Mouse (Mus musculus) adipocyte (in vitro differentiated cells): ENCODE data around the gene Fam171a2.

ENCODE experiments used
- DNase-seq: peaks from one replicate; pipeline ENCODE4 v3.0.0-alpha.2; 2016; ENCODE audit warnings: low spot score

Gene Fam171a2

DNA sequence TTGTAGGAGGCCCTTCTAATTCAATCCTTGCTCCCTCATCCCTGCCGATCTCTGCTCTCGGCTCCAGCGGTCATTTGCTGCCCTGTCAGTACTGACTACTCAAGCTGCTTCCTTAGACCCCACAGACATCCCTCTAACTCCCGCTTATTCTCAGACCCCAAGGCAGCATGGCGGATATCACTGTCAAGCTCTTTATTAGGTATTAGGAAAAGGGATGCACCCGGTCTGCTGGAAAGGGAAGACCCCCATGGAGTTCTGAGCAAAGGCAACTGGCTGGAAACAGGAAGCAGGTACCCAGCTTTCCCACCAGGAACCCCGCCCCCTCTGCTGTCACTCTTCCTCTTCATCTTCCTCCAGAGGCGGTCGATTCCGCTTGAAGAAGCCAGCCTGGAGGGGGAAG is 5.6 kb upstream of the Fam171a2 start:
- no peak for DNase-seq

- DNase-seq: no peak
These were observed 1.8 kb upstream of the Fam171a2 start for GRCm38 (mm10) chr11:102449043-102450008.

DNA sequence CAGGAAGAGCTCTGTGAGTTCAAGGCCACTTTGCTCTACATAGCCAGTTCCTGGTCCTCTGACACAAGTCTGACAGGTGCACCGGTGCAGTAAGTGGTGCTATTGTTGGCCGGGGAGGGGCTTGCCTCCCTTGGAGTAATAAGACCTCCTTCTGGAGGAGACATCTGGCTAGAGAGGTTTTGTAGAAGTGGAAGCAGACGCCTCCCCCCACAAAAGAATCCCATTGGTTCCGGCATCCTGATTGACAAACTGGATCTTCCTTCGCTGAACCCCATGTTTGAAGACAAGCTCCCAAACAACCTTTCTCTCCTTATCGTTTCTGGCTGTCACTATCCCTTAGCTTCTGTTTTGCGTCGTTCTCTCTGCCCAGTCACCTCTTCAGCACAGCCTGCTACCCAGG is 845 bp upstream of the Fam171a2 start:
- no peak for DNase-seq

GRCm38 (mm10) chr11:102446581-102447461 is 661 bp downstream of the Fam171a2 start:
- DNase-seq: no peak

DNA sequence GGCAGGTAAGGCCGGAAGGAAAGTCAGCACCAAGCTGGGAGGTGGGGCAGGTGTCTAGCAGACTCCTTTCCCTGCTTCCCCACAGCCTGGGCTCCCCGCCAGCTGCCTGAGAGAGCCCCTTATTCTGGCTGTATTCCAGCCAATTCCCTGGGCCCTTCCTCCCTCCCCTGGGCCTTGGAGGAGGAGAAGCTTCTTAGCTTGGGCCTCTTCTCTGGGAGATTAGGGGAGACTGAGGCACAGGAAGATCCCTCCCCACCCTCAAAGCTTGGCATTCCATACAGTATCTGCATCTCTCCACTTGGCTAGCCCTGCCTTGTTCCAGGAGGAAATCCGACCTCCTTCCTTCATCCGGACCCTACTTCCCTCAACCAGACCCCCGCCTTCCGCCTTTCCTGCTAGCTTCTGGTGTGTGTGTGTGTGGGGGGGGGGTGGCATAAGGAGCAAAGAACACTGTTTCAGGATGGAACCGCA is 1.6 kb downstream of the Fam171a2 start:
- no peak for DNase-seq

GRCm38 (mm10) chr11:102445264-102445890 is 2.1 kb downstream of the Fam171a2 start:
- DNase-seq: no peak

GRCm38 (mm10) chr11:102444781-102445180 is 2.7 kb downstream of the Fam171a2 start:
- DNase-seq: no peak

DNA sequence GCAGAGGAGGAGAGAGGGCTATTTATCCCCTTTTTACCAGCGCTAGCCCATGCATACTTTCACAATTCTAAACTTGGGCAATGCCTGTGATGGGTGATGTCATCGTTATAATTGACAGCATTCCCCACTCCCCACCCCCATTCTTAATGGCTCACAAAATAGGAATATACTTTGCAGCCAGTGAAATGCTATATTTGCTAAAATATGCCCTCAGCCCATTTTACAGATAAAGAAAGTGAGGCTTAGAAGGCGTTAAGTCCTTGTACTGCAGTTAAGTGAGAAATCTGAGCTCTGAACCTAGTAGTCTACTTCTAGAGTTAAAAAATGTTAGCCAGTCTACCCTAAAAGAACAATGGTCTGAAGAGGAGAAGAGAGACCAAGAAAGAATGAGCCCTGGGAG is 3.2 kb downstream of the Fam171a2 start:
- no peak for DNase-seq

DNA sequence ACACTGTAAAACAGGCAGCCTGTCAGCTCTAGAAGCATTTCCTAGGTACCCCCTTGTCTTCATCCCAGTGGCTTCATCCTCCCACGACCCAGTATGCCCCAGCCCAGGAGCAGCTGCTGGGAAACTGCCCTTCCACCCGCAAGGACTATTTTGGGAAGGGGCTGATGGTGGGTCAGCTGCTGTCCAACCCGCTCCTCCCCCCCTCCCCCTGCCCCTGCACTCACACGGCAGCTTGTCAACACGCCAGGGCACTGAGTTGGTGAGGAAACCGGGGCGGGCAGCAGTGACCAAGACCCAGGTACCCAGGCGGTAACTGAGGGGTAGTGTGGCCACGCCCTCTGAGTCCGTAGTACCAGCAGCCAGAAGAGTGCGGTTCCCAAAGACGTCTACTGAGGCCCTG is 3.7 kb downstream of the Fam171a2 start:
- DNase-seq: no peak

- no peak for DNase-seq
These were observed 5.4 kb downstream of the Fam171a2 start for GRCm38 (mm10) chr11:102442089-102442488.

DNA sequence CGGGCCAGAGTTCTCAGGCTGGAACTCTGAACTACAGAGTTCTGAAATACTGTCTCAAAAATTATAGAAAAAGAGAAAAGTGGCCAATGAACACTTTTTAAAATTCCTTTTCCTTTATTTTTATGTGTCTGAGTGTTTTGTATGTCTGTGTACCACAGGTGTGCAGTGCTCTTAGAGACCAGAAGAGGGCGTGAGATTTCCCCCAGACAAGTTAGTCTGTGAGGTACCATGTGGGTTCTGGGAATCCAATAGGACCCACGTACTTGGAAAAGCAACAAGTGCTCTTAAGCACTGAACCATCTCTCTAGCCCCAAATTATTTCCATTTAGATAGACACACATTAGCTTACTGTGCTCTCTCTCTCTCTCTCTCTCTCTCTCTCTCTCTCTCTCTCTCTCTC is 6.0 kb downstream of the Fam171a2 start:
- DNase-seq: no peak

DNA sequence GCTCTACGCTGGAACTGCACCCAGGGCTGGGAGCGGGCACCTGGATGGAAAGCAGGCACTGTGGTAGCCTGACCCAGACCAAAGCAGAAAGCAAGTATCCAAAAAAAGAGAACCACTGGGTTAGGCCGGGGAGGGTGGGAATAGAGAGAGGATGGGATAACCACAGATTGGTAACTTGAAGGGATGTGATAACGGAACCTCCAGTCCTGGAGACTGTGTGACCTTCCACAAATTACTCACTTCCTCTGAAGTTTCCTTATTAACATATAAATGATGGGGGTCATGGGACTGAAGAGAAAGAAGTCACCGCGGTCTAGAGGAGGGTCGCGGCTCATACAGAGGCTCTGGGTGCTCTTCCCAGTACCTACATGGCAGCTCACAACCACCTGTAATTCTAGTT is 7.2 kb downstream of the Fam171a2 start:
- DNase-seq: no peak

DNA sequence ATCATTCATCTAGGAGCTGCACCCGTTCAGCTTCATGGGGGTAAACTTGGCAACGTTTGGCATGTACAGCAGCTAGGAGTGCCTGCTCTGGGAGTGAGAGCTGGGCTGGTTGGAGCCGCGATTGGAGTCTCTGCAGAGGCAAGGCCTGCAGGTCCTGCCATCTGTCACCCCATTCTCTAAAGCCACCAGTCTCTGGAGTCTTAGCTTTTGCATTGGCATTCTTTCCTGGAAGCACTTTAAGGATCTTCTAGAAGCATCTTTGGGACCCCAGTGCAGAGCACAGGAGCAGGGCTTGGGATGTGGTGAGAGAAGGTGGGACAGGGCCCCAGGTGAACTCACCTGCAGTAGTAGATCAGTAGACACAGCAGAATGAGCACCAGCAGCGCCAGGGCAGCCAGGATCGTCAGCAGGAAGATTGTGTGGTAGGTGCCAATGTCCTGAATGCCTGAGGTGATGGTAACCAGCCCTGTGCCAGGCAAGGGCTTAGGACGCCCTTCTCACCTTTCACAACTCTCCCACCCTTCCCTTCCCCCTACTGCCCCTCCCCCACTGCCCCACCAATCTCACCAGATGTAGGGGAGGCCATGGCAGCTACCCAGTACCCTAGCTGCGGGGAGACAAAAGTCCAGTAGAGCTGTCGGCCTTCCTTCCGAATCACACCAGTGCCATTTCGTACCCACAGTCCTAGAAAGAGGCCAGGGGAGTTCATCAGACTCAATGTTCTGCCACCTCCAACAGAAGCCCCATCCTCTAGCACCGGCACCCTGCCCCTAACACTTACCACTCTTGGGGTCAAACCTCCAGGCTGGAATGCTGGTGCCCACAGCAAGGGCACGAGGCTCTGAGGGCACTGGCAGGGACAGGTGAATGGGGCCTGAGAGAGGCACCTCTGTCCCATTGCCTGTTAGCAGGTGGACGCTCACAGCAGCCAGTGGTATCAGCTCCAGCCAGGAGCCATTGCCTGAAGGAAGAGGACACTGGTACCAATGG is 8.1 kb downstream of the Fam171a2 start:
- no peak for DNase-seq

DNA sequence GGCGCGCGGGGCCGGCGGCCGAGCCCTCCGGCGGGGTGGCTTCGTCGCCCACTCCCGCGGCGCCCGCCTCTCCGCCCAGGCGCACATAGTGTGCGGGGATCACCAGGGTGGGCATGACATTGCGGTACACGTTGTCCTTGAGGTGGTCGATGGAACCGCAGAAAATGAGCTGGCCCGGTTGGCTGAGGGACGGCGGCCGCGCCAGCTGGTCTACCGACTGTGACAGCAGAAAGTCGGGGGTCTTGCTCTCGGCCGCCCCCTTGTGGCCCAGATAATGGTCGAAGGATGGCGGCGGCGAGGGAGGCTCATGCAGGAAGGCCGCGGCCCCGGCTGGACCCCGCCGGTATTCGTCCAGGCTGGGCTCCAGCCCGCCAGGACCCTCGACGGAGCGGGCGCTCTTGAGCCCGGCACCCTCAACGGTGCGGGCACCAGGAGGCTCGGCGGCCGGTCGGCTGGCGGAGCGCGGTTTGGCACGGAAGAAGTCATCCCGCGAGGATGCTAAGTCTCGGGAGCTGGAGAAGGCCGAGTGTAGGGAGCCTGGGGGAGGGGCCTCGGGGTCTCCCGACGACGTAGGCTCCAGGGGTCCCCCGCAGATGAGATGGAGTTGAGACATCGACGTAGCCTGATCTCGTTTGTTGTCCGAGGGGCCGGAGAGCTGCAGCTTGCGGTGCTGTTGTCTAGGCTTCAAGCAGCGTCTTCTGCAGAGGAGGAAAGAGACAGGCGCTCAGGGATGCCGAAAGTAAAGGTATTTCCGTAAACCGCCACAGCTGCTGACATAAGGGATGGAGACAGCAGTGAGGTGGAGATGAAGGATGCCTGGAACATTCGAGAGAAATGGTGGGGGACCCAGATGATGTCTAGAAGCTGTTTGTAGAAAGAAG is 9.0 kb downstream of the Fam171a2 start:
- DNase-seq: no peak

GRCm38 (mm10) chr11:102437120-102438061 is 10.1 kb downstream of the Fam171a2 start:
- DNase-seq: no peak

- DNase-seq: no peak
These were observed 11.1 kb downstream of the Fam171a2 start for GRCm38 (mm10) chr11:102436471-102436790.

GRCm38 (mm10) chr11:102435754-102436470 is 11.6 kb downstream of the Fam171a2 start:
- DNase-seq: no peak
